Mouse (Mus musculus) embryonic facial prominence, embryonic 11.5 days (tissue): ENCODE measurements around the gene Gm5478. TPM values are rescaled to one million over a fixed set of nuclear protein-coding genes. Genes with fewer than 3 reads are reported as not detected.
"Not testable (repeated sequence)": the region's sequence is repeated elsewhere in the genome, so short reads cannot be mapped to it uniquely, and the experiment has no call there.

Experiments
- ATAC-seq: fragments of 200-750 bp; cut with Nextera tagmentation; replicated peaks from 2 replicates; pipeline ENCODE4 v1.8.0; 2017; ENCODE audit warnings: low read depth; ENCODE audit not compliant: insufficient number of reproducible peaks, low FRiP score, low TSS enrichment
- DNase-seq: peaks from one replicate; pipeline ENCODE4 v3.0.0-alpha.2; 2015; ENCODE audit warnings: low spot score
- H3K27ac ChIP-seq: fragments of 300-500 bp; sonication (generic); replicated peaks from 2 replicates; pipeline ENCODE4 v1.5.1; 2014; ENCODE audit warnings: mild to moderate bottlenecking, low read depth, low read length, control low read depth
- H3K27me3 ChIP-seq: fragments of 300-500 bp; sonication (generic); 2 replicates; pipeline ENCODE4 v1.6.1; 2014; ENCODE audit warnings: mild to moderate bottlenecking, low read length, moderate library complexity, mixed read lengths; ENCODE audit not compliant: control insufficient read depth, insufficient read depth
- H3K36me3 ChIP-seq: fragments of 300-500 bp; sonication (generic); replicated peaks from 2 replicates; pipeline ENCODE4 v1.6.1; 2014; ENCODE audit warnings: low read depth, mild to moderate bottlenecking, low read length, moderate library complexity, mixed read lengths; ENCODE audit not compliant: control insufficient read depth, insufficient read depth
- H3K4me1 ChIP-seq: fragments of 300-500 bp; sonication (generic); 2 replicates; pipeline ENCODE4 v1.6.1; 2014; ENCODE audit warnings: low read length, mixed read lengths; ENCODE audit not compliant: control insufficient read depth, insufficient read depth
- H3K4me2 ChIP-seq: fragments of 300-500 bp; sonication (generic); 2 replicates; pipeline ENCODE4 v1.6.1; 2014; ENCODE audit warnings: low read depth, mild to moderate bottlenecking, control low read depth, low read length, moderate library complexity
- H3K4me3 ChIP-seq: fragments of 300-500 bp; sonication (generic); 2 replicates; pipeline ENCODE4 v1.5.1; 2014; ENCODE audit warnings: low read depth, low read length, control low read depth
- H3K9ac ChIP-seq: fragments of 300-500 bp; sonication (generic); replicated peaks from 2 replicates; pipeline ENCODE4 v1.6.1; 2014; ENCODE audit warnings: mild to moderate bottlenecking, control low read depth, low read length
- H3K9me3 ChIP-seq: fragments of 300-500 bp; sonication (generic); replicated peaks from 2 replicates; pipeline ENCODE4 v1.6.1; 2016; ENCODE audit warnings: mild to moderate bottlenecking, low read length, inconsistent platforms, mixed read lengths; ENCODE audit not compliant: control insufficient read depth
- WGBS: fragments of 180-500 bp; shearing (Covaris S2); extraction: QIAGEN DNeasy Blood & Tissue Kit; methylation state at CpG from one replicate; pipeline ENCODE4 v1.1.7; 2014; 5-methylcytosine and 5-hydroxymethylcytosine counted together
- polyA plus RNA-seq: library from polyadenylated mRNA; unstranded; fragments of >200 nt; fragmentation: Nextera tagmentation; extraction: Ambion mirVana; gene quantifications from 2 replicates; pipeline ENCODE4 v1.2.1, GENCODE M21; 2014

Gm5478 gene
- polyA plus RNA-seq, result not detected in 2 replicates

GRCm38 (mm10) chr15:101647280-101647679, at the start of gene Gm5478:
TSS of gene Gm5478 (minus strand) at chr15:101647380.
- Histone ChIP-seq H3K36me3 (no peaks in the 10 kb centered on the region), H3K9me3 (no peaks in the 10 kb centered on the region), H3K4me1 (no peaks in the 10 kb centered on the region), H3K27me3 (no peaks in the 10 kb centered on the region), H3K9ac (no peak within 1 kb of the TSS), H3K4me3 (no peak within 1 kb of the TSS), H3K4me2 (no peak within 1 kb of the TSS), H3K27ac (no peak within 1 kb of the TSS)
- 73% methylated on average over 3 of the region's 3 CpGs for WGBS
- ATAC-seq (no peak), DNase-seq (no peak)

- no peak within 1 kb of the TSS for H3K9ac ChIP-seq
- no peaks in the 10 kb centered on the region for H3K36me3 ChIP-seq
- ATAC-seq (no peak), DNase-seq (no peak)
- H3K27me3 ChIP-seq, result no peaks in the 10 kb centered on the region
- H3K4me1 ChIP-seq, result no peaks in the 10 kb centered on the region
- no peak within 1 kb of the TSS for H3K4me2 ChIP-seq
- WGBS, result 87% methylated on average over 5 of the region's 5 CpGs
- H3K27ac ChIP-seq, result no peak within 1 kb of the TSS
- no peak within 1 kb of the TSS for H3K4me3 ChIP-seq
- H3K9me3 ChIP-seq, result no peaks in the 10 kb centered on the region
These were observed 47.0 kb upstream of the Gm5478 start, which contains the start of gene Krt6a for GRCm38 (mm10) chr15:101694207-101694606. TSS of gene Krt6a (minus strand) at chr15:101694307.

- not testable (repeated sequence) for H3K4me2 ChIP-seq, H3K9me3 ChIP-seq, H3K27ac ChIP-seq, H3K9ac ChIP-seq, H3K4me3 ChIP-seq, H3K36me3 ChIP-seq, DNase-seq, H3K4me1 ChIP-seq, H3K27me3 ChIP-seq, ATAC-seq
- WGBS, result 93% methylated on average over 5 of the region's 5 CpGs
These were observed 43.3 kb upstream of the Gm5478 start for GRCm38 (mm10) chr15:101690460-101690859.

DNA sequence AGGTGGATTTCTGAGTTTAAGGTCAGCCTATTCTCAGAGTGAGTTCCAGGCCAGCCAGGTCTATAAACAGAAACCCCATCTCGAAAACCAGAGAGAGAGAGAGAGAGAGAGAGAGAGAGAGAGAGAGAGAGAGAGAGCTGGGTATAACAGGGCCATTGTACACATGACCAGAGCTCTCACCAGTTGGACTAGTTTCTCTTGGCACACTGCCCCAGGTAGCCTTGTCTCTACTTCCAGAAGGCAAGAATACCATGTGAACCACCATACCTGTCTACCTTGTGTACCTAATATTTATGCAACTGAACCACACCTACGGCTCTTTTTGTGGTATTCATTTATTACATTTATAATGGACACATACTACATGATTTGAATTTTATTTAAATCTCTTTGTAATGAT, 41.0 kb upstream of the Gm5478 start:
- Histone ChIP-seq H3K4me3 (no peak overlapping the region), H3K4me2 (no peak overlapping the region), H3K4me1 (no peaks in the 10 kb centered on the region), H3K9ac (no peak overlapping the region), H3K27me3 (no peaks in the 10 kb centered on the region), H3K27ac (no peak overlapping the region), H3K36me3 (no peaks in the 10 kb centered on the region), H3K9me3 (no peaks in the 10 kb centered on the region)
- DNase-seq (no peak), ATAC-seq (no peak)
- WGBS, result 82% methylated on average over 2 of the region's 2 CpGs

DNA sequence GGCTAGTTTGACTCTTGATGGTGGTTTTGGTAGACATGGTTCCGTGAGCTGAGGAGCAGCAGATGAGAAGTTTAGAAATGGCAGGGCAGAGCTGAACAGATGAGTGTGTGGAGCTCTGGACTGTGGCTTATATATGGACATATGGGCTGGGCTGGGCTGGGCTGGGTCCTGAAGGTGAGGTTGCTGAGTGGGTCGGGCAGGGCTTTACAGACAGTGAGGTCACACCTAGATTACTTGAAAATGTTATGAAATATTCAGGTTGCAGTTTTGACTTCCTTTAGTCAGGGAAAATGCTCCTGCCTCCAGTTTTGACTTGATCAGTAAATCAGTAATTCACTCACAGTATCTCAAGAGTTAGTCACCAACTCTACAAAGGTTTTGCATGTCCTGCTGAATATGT, 33.0 kb upstream of the Gm5478 start, which contains the start of gene Krt6b:
Krt6b (minus strand) TSS at position 101 of the 400 bp plus-strand sequence.
- Histone ChIP-seq H3K36me3 (no peaks in the 10 kb centered on the region), H3K9ac (no peak within 1 kb of the TSS), H3K4me3 (no peak within 1 kb of the TSS), H3K27me3 (no peaks in the 10 kb centered on the region), H3K4me1 (no peaks in the 10 kb centered on the region), H3K9me3 (no peaks in the 10 kb centered on the region), H3K4me2 (no peak within 1 kb of the TSS), H3K27ac (no peak within 1 kb of the TSS)
- DNase-seq, result no peak
- ATAC-seq, result no peak
- WGBS, result 92% methylated on average over 2 of the region's 2 CpGs

DNA sequence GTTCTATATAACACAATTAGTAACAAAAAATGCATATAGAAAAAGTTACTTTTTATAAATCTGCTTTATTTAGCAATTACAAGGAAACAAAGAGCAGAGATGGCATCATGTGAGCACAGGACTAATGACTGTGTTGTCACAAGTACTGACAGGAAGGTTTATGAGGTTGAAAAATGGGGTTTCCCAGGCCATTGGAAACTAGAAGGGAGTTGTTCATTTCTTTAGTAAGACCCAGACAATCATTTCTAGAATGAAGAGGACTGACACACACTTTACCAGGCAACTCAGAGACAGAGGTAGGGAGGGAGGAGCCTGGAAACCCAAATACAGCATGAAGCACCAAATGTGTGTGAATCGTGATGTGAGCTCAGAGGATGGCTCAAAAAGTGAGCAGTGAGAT, 28.8 kb upstream of the Gm5478 start:
- ATAC-seq (no peak), DNase-seq (no peak)
- no peak overlapping the region for H3K4me2 ChIP-seq
- H3K27me3 ChIP-seq, result no peaks in the 10 kb centered on the region
- no peak overlapping the region for H3K4me3 ChIP-seq
- no peak overlapping the region for H3K27ac ChIP-seq
- no peak overlapping the region for H3K9ac ChIP-seq
- H3K4me1 ChIP-seq, result no peaks in the 10 kb centered on the region
- H3K9me3 ChIP-seq, result no peaks in the 10 kb centered on the region
- WGBS, result 74% methylated on average over 1 of the region's 1 CpGs
- H3K36me3 ChIP-seq, result no peaks in the 10 kb centered on the region

DNA sequence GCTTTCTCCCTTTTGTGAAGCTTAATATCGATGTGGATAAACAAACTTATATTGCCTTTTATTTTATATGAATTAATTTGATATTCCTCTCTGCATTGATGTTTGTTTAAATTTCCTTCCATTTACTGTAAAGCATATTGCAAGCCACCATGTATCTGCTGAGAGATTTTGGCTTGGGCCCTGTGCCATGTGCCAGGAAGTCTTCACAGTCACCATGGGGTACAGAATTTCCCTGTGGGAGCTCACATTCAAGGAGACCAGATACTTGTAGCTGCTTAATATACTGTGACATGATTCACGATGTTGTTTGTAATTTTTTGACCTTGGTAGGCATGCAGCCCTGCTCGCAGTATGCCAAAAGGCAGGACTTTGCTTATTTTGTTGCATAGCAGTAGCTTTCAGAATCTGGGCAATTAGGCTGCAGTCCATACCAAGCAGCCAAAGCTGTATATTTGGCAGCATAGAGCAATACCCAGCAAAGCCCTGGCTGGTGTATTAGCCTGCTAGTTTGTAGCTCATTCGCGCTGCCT, 5.6 kb upstream of the Gm5478 start:
- Histone ChIP-seq H3K27me3 (no peaks in the 10 kb centered on the region), H3K4me3 (no peak overlapping the region), H3K9ac (no peak overlapping the region), H3K9me3 (no peaks in the 10 kb centered on the region), H3K36me3 (no peaks in the 10 kb centered on the region), H3K27ac (no peak overlapping the region), H3K4me2 (no peak overlapping the region), H3K4me1 (no peaks in the 10 kb centered on the region)
- 90% methylated on average over 5 of the region's 5 CpGs for WGBS
- no peak for ATAC-seq
- no peak for DNase-seq

DNA sequence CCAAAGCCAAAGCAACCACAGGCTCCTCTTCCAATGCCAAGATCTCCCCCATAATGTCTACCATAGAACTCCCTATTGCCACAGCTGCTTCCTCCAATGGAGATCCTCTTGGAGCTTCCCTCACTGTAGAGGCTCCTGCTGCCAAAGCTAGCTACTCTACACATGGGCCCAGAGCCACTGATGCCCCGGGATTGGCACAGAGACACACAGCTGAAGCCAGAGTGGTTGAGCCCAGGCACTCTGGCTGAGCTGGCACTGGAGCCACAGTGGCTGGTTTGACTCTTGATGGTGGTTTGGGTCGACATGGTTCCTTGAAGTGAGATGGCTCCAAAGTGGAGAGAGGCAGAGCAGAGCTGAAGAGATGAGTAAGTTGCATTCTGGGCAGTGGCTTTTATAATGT, 19.3 kb downstream of the Gm5478 start, which contains the start of gene Gm5414:
Gm5414 (minus strand) TSS at position 305 of the 400 bp plus-strand sequence.
- no peak within 1 kb of the TSS for H3K27ac ChIP-seq
- no peak within 1 kb of the TSS for H3K4me3 ChIP-seq
- H3K36me3 ChIP-seq, result no peaks in the 10 kb centered on the region
- no peak within 1 kb of the TSS for H3K4me2 ChIP-seq
- H3K9ac ChIP-seq, result no peak within 1 kb of the TSS
- no peaks in the 10 kb centered on the region for H3K4me1 ChIP-seq
- no peaks in the 10 kb centered on the region for H3K9me3 ChIP-seq
- H3K27me3 ChIP-seq, result no peaks in the 10 kb centered on the region
- no peak for ATAC-seq
- no peak for DNase-seq
- 80% methylated on average over 2 of the region's 2 CpGs for WGBS
